ENCODE assay signal across 26 mouse cellular contexts in genomic region chr9:72902611-72903010, GRCm38 (mm10). TPM values are rescaled to one million over a fixed set of nuclear protein-coding genes. Genes with fewer than 3 reads are reported as not detected.
DNase-seq lines count a peak whose midpoint lies in the region; ATAC-seq and TF ChIP-seq lines count a peak whose summit lies in the region.
"Had no signal": no experiment of that assay in that cellular context is flagged by ENCODE, and none has a peak within 500 bp of the region (broad histone marks: within the 10 kb centered on the region; RNA-seq: fewer than 3 reads in every experiment).

No protein-coding gene starts in this region.

- DNase-seq in gastrocnemius, adult 2 months: peak; percentile 44
- DNase-seq in gastrocnemius, postnatal 4 days (ENCODE audit: low spot score in 2 of 2): no peak
- DNase-seq in G1E (ENCODE audit: low spot score): peak; percentile 48
- no peak for DNase-seq in spleen, adult 18-20 months
- no peak for DNase-seq in adrenal gland, adult (ENCODE audit: inconsistent age in 2 of 2, low spot score in 1 of 2)
- no peak for DNase-seq in adrenal gland, postnatal 10 days
- DNase-seq: cerebellum, adult 9-11 months; gastrocnemius, postnatal 10 days; kidney, adult 18-20 months; kidney, postnatal 10 days; layer of hippocampus, adult 9-11 months; lung, postnatal 14 days; right cerebral cortex, postnatal 25 days; thymus, postnatal 36 days had no signal

- no peak for TF ChIP-seq CTCF in gastrocnemius, adult 2 months (IDR thresholded peaks at IDR 0.05)
- TF ChIP-seq CTCF in G1E (IDR thresholded peaks at IDR 0.05; ENCODE audit: low read depth, low read length): no peak

- 72% methylated on average over 5 of the region's 5 CpGs for WGBS in heart, embryonic 16.5 days
- WGBS in liver, embryonic 15.5 days (ENCODE audit: insufficient replicate concordance): 32% methylated on average over 5 of the region's 5 CpGs

- H3K9me3 ChIP-seq in G1E (replicated peaks): no peaks in the 10 kb centered on the region
- no peaks in the 10 kb centered on the region for H3K9me3 ChIP-seq in heart, embryonic 16.5 days (replicated peaks; ENCODE audit: control insufficient read depth, low read length)
- H3K9me3 ChIP-seq in liver, embryonic 15.5 days (replicated peaks): no peaks in the 10 kb centered on the region
- H3K9me3 ChIP-seq: limb, embryonic 15.5 days; midbrain, embryonic 10.5 days; neural tube, embryonic 12.5 days had no signal

- H3K4me2 ChIP-seq in heart, embryonic 16.5 days (ENCODE audit: low read depth, low read length): no peak overlapping the region
- H3K4me2 ChIP-seq in liver, embryonic 15.5 days: no peak overlapping the region
- H3K4me2 ChIP-seq: limb, embryonic 15.5 days; neural tube, embryonic 12.5 days had no signal

- H3K4me3 ChIP-seq in gastrocnemius, adult 2 months: no peak overlapping the region
- no peak overlapping the region for H3K4me3 ChIP-seq in G1E (ENCODE audit: low read depth, low read length)
- H3K4me3 ChIP-seq in heart, embryonic 16.5 days (ENCODE audit: low read length): no peak overlapping the region
- H3K4me3 ChIP-seq in liver, embryonic 15.5 days (replicated peaks): no peak overlapping the region
- H3K4me3 ChIP-seq: limb, embryonic 15.5 days; midbrain, embryonic 10.5 days; neural tube, embryonic 12.5 days had no signal

- no peak overlapping the region for H3K9ac ChIP-seq in heart, embryonic 16.5 days (ENCODE audit: low read length)
- H3K9ac ChIP-seq in liver, embryonic 15.5 days: no peak overlapping the region
- H3K9ac ChIP-seq: limb, embryonic 15.5 days; neural tube, embryonic 12.5 days had no signal

- H3K27ac ChIP-seq in gastrocnemius, adult 2 months: peak overlapping the region; percentile 91
- no peak overlapping the region for H3K27ac ChIP-seq in heart, embryonic 16.5 days (ENCODE audit: low read length)
- no peak overlapping the region for H3K27ac ChIP-seq in liver, embryonic 15.5 days (replicated peaks)
- H3K27ac ChIP-seq: hindbrain, postnatal 0 days; limb, embryonic 15.5 days; midbrain, embryonic 10.5 days; neural tube, embryonic 12.5 days had no signal

- intact Hi-C loops in gastrocnemius, adult 2 months (cut with DNase I): no loop called here

- H3K36me3 ChIP-seq in G1E (replicated peaks): no peaks in the 10 kb centered on the region
- H3K36me3 ChIP-seq in heart, embryonic 16.5 days (ENCODE audit: control insufficient read depth, insufficient read depth): no peaks in the 10 kb centered on the region
- no peaks in the 10 kb centered on the region for H3K36me3 ChIP-seq in liver, embryonic 15.5 days (replicated peaks)
- H3K36me3 ChIP-seq: limb, embryonic 15.5 days had no signal

- peaks cover 11% of the 10 kb centered on the region for H3K4me1 ChIP-seq in G1E (ENCODE audit: insufficient read depth, low read depth, low read length)
- peaks cover 8% of the 10 kb centered on the region; the same call in 1 of the 2 replicates for H3K4me1 ChIP-seq in heart, embryonic 16.5 days (ENCODE audit: control insufficient read depth, insufficient read depth, low read length)
- peaks cover 11% of the 10 kb centered on the region for H3K4me1 ChIP-seq in liver, embryonic 15.5 days (replicated peaks)
- H3K4me1 ChIP-seq: midbrain, embryonic 10.5 days; neural tube, embryonic 12.5 days had no signal

- no peaks in the 10 kb centered on the region for H3K27me3 ChIP-seq in G1E (ENCODE audit: insufficient read depth, low read length)
- no peaks in the 10 kb centered on the region for H3K27me3 ChIP-seq in heart, embryonic 16.5 days (ENCODE audit: control insufficient read depth, insufficient read depth, low read length)
- H3K27me3 ChIP-seq in liver, embryonic 15.5 days: no peaks in the 10 kb centered on the region
- H3K27me3 ChIP-seq: CH12.LX; limb, embryonic 15.5 days; neural tube, embryonic 12.5 days; Patski had no signal

- ATAC-seq in G1E (ENCODE audit: extremely low read depth, insufficient number of reproducible peaks, low FRiP score, poor library complexity, severe bottlenecking): peak; percentile 76
- ATAC-seq in heart, embryonic 16.5 days (replicated peaks; ENCODE audit: extremely low read depth, insufficient read depth, low FRiP score): 0 out of 2 replicates have a peak, but pooled peaks have one; percentile 37
- ATAC-seq in liver, embryonic 15.5 days (ENCODE audit: insufficient read depth): peak; percentile 52; the same call in 1 of the 2 replicates
- ATAC-seq: activated CD4-positive, CD25-positive, alpha-beta regulatory T cell, adult 4 months; hindbrain, postnatal 0 days; Patski had no signal

RNA-seq across cellular contexts. Expression of gene Pygo1, which starts 22.8 kb away (rescaled TPM):
- 10 to 100 TPM; 11.6 to 15.4 TPM for total RNA-seq in gastrocnemius, adult 2 months (2021)
- 1 to 10 TPM; 6.2 to 7.0 TPM for total RNA-seq in gastrocnemius, postnatal 4 days (2021)
- total RNA-seq in G1E (2014; fragmentation: Nextera tagmentation) (not detected in 2 replicates), G1E (2017) (0.16 TPM in 1 of 2 replicates, not detected in the other)
- not detected in 2 replicates for polyA plus RNA-seq in G1E (2012)
- polyA plus RNA-seq in heart, embryonic 16.5 days (2015; fragmentation: Nextera tagmentation; extraction: Ambion mirVana): 1.9 TPM in 2 replicates
- 0.10 and 0.12 TPM in 2 replicates for polyA plus RNA-seq in liver, embryonic 15.5 days (2015; fragmentation: Nextera tagmentation; extraction: Ambion mirVana)
- total RNA-seq in adrenal gland, postnatal 10 days (2021): 1 to 10 TPM; 3.5 to 5.0 TPM
- total RNA-seq: CH12.LX; monocyte, adult 5-6 weeks had no signal
- polyA plus RNA-seq: activated CD4-positive, CD25-positive, alpha-beta regulatory T cell, adult 4 months had no signal

RNA-seq across cellular contexts. Expression of gene Dyx1c1, which starts 56.0 kb away (rescaled TPM):
- total RNA-seq in gastrocnemius, adult 2 months (2021): 1 to 10 TPM in 1 of 2 experiments, under 1 TPM in 1; 0.94 to 1.4 TPM
- total RNA-seq in gastrocnemius, postnatal 4 days (2021): under 1 TPM; 0.54 to 0.80 TPM
- total RNA-seq in G1E (2014; fragmentation: Nextera tagmentation) (1.9 and 2.1 TPM in 2 replicates), G1E (2017) (0.17 and 0.22 TPM in 2 replicates)
- polyA plus RNA-seq in G1E (2012): 0.03 TPM in 1 of 2 replicates, not detected in the other
- 0.45 and 0.84 TPM in 2 replicates for polyA plus RNA-seq in heart, embryonic 16.5 days (2015; fragmentation: Nextera tagmentation; extraction: Ambion mirVana)
- polyA plus RNA-seq in liver, embryonic 15.5 days (2015; fragmentation: Nextera tagmentation; extraction: Ambion mirVana): 0.14 and 0.20 TPM in 2 replicates
- under 1 TPM; 0.66 to 0.85 TPM for total RNA-seq in adrenal gland, postnatal 10 days (2021)
- total RNA-seq: monocyte, adult 5-6 weeks had no signal

RNA-seq across cellular contexts. Expression of gene Gm44503, which starts 56.0 kb away (rescaled TPM):
- total RNA-seq in gastrocnemius, adult 2 months (2021): not detected
- total RNA-seq in gastrocnemius, postnatal 4 days (2021): not detected
- total RNA-seq in G1E (2014; fragmentation: Nextera tagmentation) (not detected in 2 replicates), G1E (2017) (0.23 TPM in 1 of 2 replicates, not detected in the other)
- polyA plus RNA-seq in G1E (2012): 0.04 TPM in 1 of 2 replicates, not detected in the other
- not detected in 2 replicates for polyA plus RNA-seq in heart, embryonic 16.5 days (2015; fragmentation: Nextera tagmentation; extraction: Ambion mirVana)
- not detected in 2 replicates for polyA plus RNA-seq in liver, embryonic 15.5 days (2015; fragmentation: Nextera tagmentation; extraction: Ambion mirVana)
- under 1 TPM in 1 of 2 experiments, not detected in 1; 0.21 TPM for total RNA-seq in adrenal gland, postnatal 10 days (2021)
- total RNA-seq: adrenal gland, postnatal 4 days; CH12.LX; gastrocnemius, postnatal 10 days; hindbrain, postnatal 0 days had no signal
- polyA plus RNA-seq: activated CD4-positive, CD25-positive, alpha-beta regulatory T cell, adult 4 months; embryonic facial prominence, embryonic 14.5 days; hindbrain, postnatal 0 days; limb, embryonic 15.5 days; midbrain, embryonic 10.5 days; neural tube, embryonic 12.5 days; Patski had no signal

Comparison
In these comparisons a context has a peak if more than half of its experiments do, and no peak if none do; other contexts are left out.
1. DNase-seq: peak in gastrocnemius, adult 2 months (single experiment) and G1E (single experiment); none in gastrocnemius, postnatal 4 days (0 of 2), spleen, adult 18-20 months (0 of 2), adrenal gland, adult (0 of 2) and adrenal gland, postnatal 10 days (single experiment).
2. Peak in every context shown above with its lines, with median percentiles within 50 percentile points of each other: ATAC-seq.